Comparison of ENCODE assay signal across 8 mouse cellular contexts in the genomic region with DNA sequence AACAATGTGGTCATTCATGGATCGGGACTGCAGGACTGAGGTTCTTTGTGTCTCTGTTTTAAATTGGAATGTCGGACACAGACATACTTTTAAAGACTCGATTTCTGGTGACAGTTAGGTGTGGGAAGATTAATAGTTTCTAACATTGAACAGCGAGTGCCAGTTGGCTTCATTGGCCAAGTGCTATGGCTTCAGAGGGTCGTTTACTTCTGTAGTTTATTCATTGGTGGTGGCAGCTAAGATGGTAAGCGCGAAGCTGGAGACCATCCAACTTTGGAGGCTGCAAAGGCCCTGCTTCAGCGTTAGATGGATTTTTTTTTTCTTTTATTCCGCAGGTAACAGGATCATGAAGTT. TPM values are rescaled to one million over a fixed set of nuclear protein-coding genes. Genes with fewer than 3 reads are reported as not detected.
DNase-seq lines count a peak whose midpoint lies in the region; ATAC-seq lines count a peak whose summit lies in the region.

No protein-coding gene starts in this region.

- H3K27me3 ChIP-seq in megakaryocyte, embryonic 14.5 days (replicated peaks), result no peaks in the 10 kb centered on the region
- no peaks in the 10 kb centered on the region for H3K27me3 ChIP-seq in forebrain, embryonic 16.5 days (replicated peaks; ENCODE audit: control insufficient read depth, insufficient read depth, low read length)
- H3K27me3 ChIP-seq in limb, embryonic 13.5 days, result no peaks in the 10 kb centered on the region
- no peaks in the 10 kb centered on the region for H3K27me3 ChIP-seq in stomach, embryonic 16.5 days (ENCODE audit: control insufficient read depth, insufficient read depth, low read length)

- H3K4me3 ChIP-seq in megakaryocyte, embryonic 14.5 days (replicated peaks), result peak overlapping the region; percentile 96
- peak overlapping the region; percentile 95 for H3K4me3 ChIP-seq in forebrain, embryonic 16.5 days (replicated peaks; ENCODE audit: low read length)
- H3K4me3 ChIP-seq in limb, embryonic 13.5 days, result peak overlapping the region; percentile 76
- H3K4me3 ChIP-seq in stomach, embryonic 16.5 days (replicated peaks; ENCODE audit: low read length), result peak overlapping the region; percentile 97

- WGBS in forebrain, embryonic 16.5 days, result under 1% methylated on average over 9 of the region's 9 CpGs
- 3% methylated on average over 9 of the region's 9 CpGs for WGBS in limb, embryonic 13.5 days
- WGBS in stomach, embryonic 16.5 days, result 1% methylated on average over 9 of the region's 9 CpGs

- DNase-seq in adrenal gland, postnatal 14 days, result peak; percentile 21
- no peak for DNase-seq in adrenal gland, adult 18-20 months (ENCODE audit: low spot score in 2 of 2)
- no peak for DNase-seq in urinary bladder, postnatal 4 days (ENCODE audit: low spot score in 2 of 2)

- peak overlapping the region; percentile 63 for H3K4me2 ChIP-seq in forebrain, embryonic 16.5 days (ENCODE audit: low read length)
- H3K4me2 ChIP-seq in limb, embryonic 13.5 days (replicated peaks), result peak overlapping the region; percentile 78
- peak overlapping the region; percentile 78 for H3K4me2 ChIP-seq in stomach, embryonic 16.5 days (ENCODE audit: low read depth, low read length)

- H3K36me3 ChIP-seq in megakaryocyte, embryonic 14.5 days (replicated peaks; ENCODE audit: low read length), result peaks cover 3% of the 10 kb centered on the region
- H3K36me3 ChIP-seq in forebrain, embryonic 16.5 days (ENCODE audit: control insufficient read depth, insufficient read depth), result no peaks in the 10 kb centered on the region
- H3K36me3 ChIP-seq in limb, embryonic 13.5 days, result peaks cover 14% of the 10 kb centered on the region
- H3K36me3 ChIP-seq in stomach, embryonic 16.5 days (ENCODE audit: control insufficient read depth, insufficient read depth, low read length), result 0 out of 2 replicates have a peak, but pooled peaks cover 3% of the 10 kb centered on the region

- H3K4me1 ChIP-seq in megakaryocyte, embryonic 14.5 days, result peaks cover 39% of the 10 kb centered on the region
- H3K4me1 ChIP-seq in forebrain, embryonic 16.5 days (replicated peaks; ENCODE audit: control insufficient read depth, insufficient read depth, low read length), result peaks cover 21% of the 10 kb centered on the region
- H3K4me1 ChIP-seq in limb, embryonic 13.5 days, result peaks cover 32% of the 10 kb centered on the region
- H3K4me1 ChIP-seq in stomach, embryonic 16.5 days (ENCODE audit: control insufficient read depth, insufficient read depth, low read length), result peaks cover 20% of the 10 kb centered on the region

- peak overlapping the region; percentile 92 for H3K9ac ChIP-seq in forebrain, embryonic 16.5 days (replicated peaks; ENCODE audit: low read depth, low read length)
- peak overlapping the region; percentile 88 for H3K9ac ChIP-seq in limb, embryonic 13.5 days
- H3K9ac ChIP-seq in stomach, embryonic 16.5 days (ENCODE audit: low read length), result peak overlapping the region; percentile 92

- H3K27ac ChIP-seq in forebrain, embryonic 16.5 days (ENCODE audit: low read length), result peak overlapping the region; percentile 93
- peak overlapping the region; percentile 97 for H3K27ac ChIP-seq in limb, embryonic 13.5 days
- H3K27ac ChIP-seq in stomach, embryonic 16.5 days (ENCODE audit: low read length), result peak overlapping the region; percentile 93

- no peaks in the 10 kb centered on the region for H3K9me3 ChIP-seq in megakaryocyte, embryonic 14.5 days
- H3K9me3 ChIP-seq in forebrain, embryonic 16.5 days (ENCODE audit: control insufficient read depth, low read length), result no peaks in the 10 kb centered on the region
- H3K9me3 ChIP-seq in limb, embryonic 13.5 days, result no peaks in the 10 kb centered on the region
- no peaks in the 10 kb centered on the region for H3K9me3 ChIP-seq in stomach, embryonic 16.5 days (replicated peaks; ENCODE audit: control insufficient read depth, low read length)

- ATAC-seq in megakaryocyte, adult 5-6 weeks (ENCODE audit: poor library complexity, severe bottlenecking), result no peak
- no peak for ATAC-seq in forebrain, embryonic 16.5 days
- no peak for ATAC-seq in limb, embryonic 13.5 days (ENCODE audit: low FRiP score, low read depth)
- no peak for ATAC-seq in stomach, embryonic 16.5 days (ENCODE audit: insufficient read depth, low FRiP score)

RNA-seq across cellular contexts. Expression of a gene that starts 0.7 kb away (rescaled TPM):
- total RNA-seq in adrenal gland, postnatal 14 days (2021), result 43.6 and 45.1 TPM in 2 replicates
- 10 to 100 TPM; 43.7 to 53.6 TPM for total RNA-seq in adrenal gland, adult 18-20 months (2021)
- polyA plus RNA-seq in megakaryocyte, embryonic 14.5 days (2012; ENCODE audit: insufficient read depth, low replicate concordance), result 3.6 and 12.3 TPM in 2 replicates
- 19.8 and 22.2 TPM in 2 replicates for total RNA-seq in megakaryocyte, adult 5-6 weeks (2015)
- 29.0 and 33.4 TPM in 2 replicates for total RNA-seq in megakaryocyte, adult 5-6 weeks (2017)
- polyA plus RNA-seq in forebrain, embryonic 16.5 days (2015; fragmentation: Nextera tagmentation; extraction: Ambion mirVana), result 120 and 139 TPM in 2 replicates
- 148 and 152 TPM in 2 replicates for polyA plus RNA-seq in limb, embryonic 13.5 days (2015; fragmentation: Nextera tagmentation; extraction: Ambion mirVana)
- polyA plus RNA-seq in stomach, embryonic 16.5 days (2015; fragmentation: Nextera tagmentation; extraction: Ambion mirVana), result 103 and 109 TPM in 2 replicates
